Mouse (Mus musculus) adrenal gland, adult (tissue): ENCODE measurements around the gene Adora2b.
"Not testable (repeated sequence)": the region's sequence is repeated elsewhere in the genome, so short reads cannot be mapped to it uniquely, and the experiment has no call there.

Experiments used
- DNase-seq, 2 experiments: peaks; one replicate each; pipeline ENCODE4 v3.0.0; 2022 to 2023; ENCODE audit warnings: low spot score in 1 of 2; ENCODE audit not compliant: inconsistent age in 2 of 2

Gene Adora2b

GRCm38 (mm10) chr11:62259214-62259613 is 10.4 kb downstream of the Adora2b start:
- DNase-seq, result no peak

GRCm38 (mm10) chr11:62263599-62263998 is 14.8 kb downstream of the Adora2b start:
- DNase-seq, result no peak

- no peak for DNase-seq
Observed at GRCm38 (mm10) chr11:62264018-62264417, 15.2 kb downstream of the Adora2b start.

GRCm38 (mm10) chr11:62265642-62266041 is 16.9 kb downstream of the Adora2b start:
- DNase-seq, result no peak

GRCm38 (mm10) chr11:62266466-62267214 is 17.9 kb downstream of the Adora2b start:
- no peak for DNase-seq

- no peak for DNase-seq
Observed at GRCm38 (mm10) chr11:62268381-62268780, 19.6 kb downstream of the Adora2b start.

GRCm38 (mm10) chr11:62269097-62269496 is 20.3 kb downstream of the Adora2b start:
- no peak for DNase-seq

- no peak for DNase-seq
Observed at GRCm38 (mm10) chr11:62270851-62271250, 22.1 kb downstream of the Adora2b start.

GRCm38 (mm10) chr11:62277086-62277485 is 28.3 kb downstream of the Adora2b start:
- no peak for DNase-seq

- peak; percentile 50 to 89 for DNase-seq
Observed at GRCm38 (mm10) chr11:62278027-62278426, 29.2 kb downstream of the Adora2b start.

- DNase-seq, result peak; percentile 94 to 98
Observed at GRCm38 (mm10) chr11:62280675-62281600, 32.2 kb downstream of the Adora2b start, which contains the start of the genes Zswim7 and Ttc19. TSS of gene Zswim7 (minus strand) at chr11:62281375. TSS of gene Ttc19 (plus strand) at chr11:62281473.

- no peak for DNase-seq
Observed at GRCm38 (mm10) chr11:62281601-62281997, 32.8 kb downstream of the Adora2b start.

GRCm38 (mm10) chr11:62284020-62284419 is 35.2 kb downstream of the Adora2b start:
- DNase-seq, result not testable (repeated sequence)

- no peak for DNase-seq
Observed at GRCm38 (mm10) chr11:62285020-62285419, 36.2 kb downstream of the Adora2b start.

- DNase-seq, result no peak
Observed at GRCm38 (mm10) chr11:62287700-62288099, 38.9 kb downstream of the Adora2b start.

- DNase-seq, result no peak
Observed at GRCm38 (mm10) chr11:62294121-62294520, 45.3 kb downstream of the Adora2b start.

GRCm38 (mm10) chr11:62298883-62299282 is 50.1 kb downstream of the Adora2b start:
- no peak for DNase-seq

- no peak for DNase-seq
Observed at GRCm38 (mm10) chr11:62305866-62306265, 57.1 kb downstream of the Adora2b start.

- no peak for DNase-seq
Observed at GRCm38 (mm10) chr11:62309296-62309695, 60.5 kb downstream of the Adora2b start.

- DNase-seq, result no peak
Observed at GRCm38 (mm10) chr11:62314984-62315383, 66.2 kb downstream of the Adora2b start.
